Mouse (Mus musculus) heart, postnatal 0 days (tissue): ENCODE data around the gene Zfp704. TPM values are rescaled to one million over a fixed set of nuclear protein-coding genes. Genes with fewer than 3 reads are reported as not detected.

Source experiments
- ATAC-seq: fragments of 200-750 bp; cut with Nextera tagmentation; 2 replicates; pipeline ENCODE4 v1.8.0; 2017; ENCODE audit warnings: low read depth, moderate number of reproducible peaks, moderate library complexity; ENCODE audit not compliant: insufficient read depth
- DNase-seq: peaks from one replicate; pipeline ENCODE4 v3.0.0-alpha.2; 2016; ENCODE audit warnings: low spot score
- H3K27ac ChIP-seq: fragments of 300-500 bp; sonication (generic); 2 replicates; pipeline ENCODE4 v1.5.1; 2014; ENCODE audit warnings: low read depth, mild to moderate bottlenecking
- H3K27me3 ChIP-seq: fragments of 300-500 bp; sonication (generic); 2 replicates; pipeline ENCODE4 v1.6.1; 2014; ENCODE audit warnings: low read length, mixed read lengths; ENCODE audit not compliant: control insufficient read depth, insufficient read depth
- H3K36me3 ChIP-seq: fragments of 300-500 bp; sonication (generic); replicated peaks from 2 replicates; pipeline ENCODE4 v1.6.1; 2014; ENCODE audit warnings: low read length, mixed read lengths; ENCODE audit not compliant: control insufficient read depth, insufficient read depth
- H3K4me1 ChIP-seq: fragments of 300-500 bp; sonication (generic); 2 replicates; pipeline ENCODE4 v1.6.1; 2014; ENCODE audit warnings: antibody characterized with exemption; ENCODE audit not compliant: control insufficient read depth, insufficient read depth
- H3K4me2 ChIP-seq: fragments of 300-500 bp; sonication (generic); 2 replicates; pipeline ENCODE4 v1.6.1; 2014; ENCODE audit warnings: low read depth, mild to moderate bottlenecking, low read length, moderate library complexity
- H3K4me3 ChIP-seq: fragments of 300-500 bp; sonication (generic); 2 replicates; pipeline ENCODE4 v1.5.1; 2014; ENCODE audit warnings: low read depth, low read length
- H3K9ac ChIP-seq: fragments of 300-500 bp; sonication (generic); replicated peaks from 2 replicates; pipeline ENCODE4 v1.6.1; 2014; ENCODE audit warnings: low read depth, low read length, mixed read lengths
- H3K9me3 ChIP-seq: fragments of 300-500 bp; sonication (generic); replicated peaks from 2 replicates; pipeline ENCODE4 v1.6.1; 2016; ENCODE audit warnings: low read length; ENCODE audit not compliant: control insufficient read depth
- CTCF ChIP-seq: IDR thresholded peaks from 2 replicates; pipeline ENCODE4 v1.5.1; 2016; ENCODE audit warnings: antibody characterized with exemption, control low read depth, low read depth
- EP300 ChIP-seq: IDR thresholded peaks from 2 replicates; pipeline ENCODE4 v1.6.1; 2016; ENCODE audit warnings: antibody characterized with exemption, low read depth
- WGBS: fragments of 180-500 bp; shearing (Covaris S2); extraction: QIAGEN DNeasy Blood & Tissue Kit; methylation state at CpG from one replicate; pipeline ENCODE4 v1.1.7; 2014; 5-methylcytosine and 5-hydroxymethylcytosine counted together
- polyA plus RNA-seq: library from polyadenylated mRNA; unstranded; fragments of >200 nt; fragmentation: Nextera tagmentation; extraction: Ambion mirVana; gene quantifications from 2 replicates; pipeline ENCODE4 v1.2.1, GENCODE M21; 2015
- total RNA-seq: library from RNA; depleted of rRNA; stranded (reverse); fragments of >200 nt; gene quantifications from 2 replicates; pipeline ENCODE4 v1.2.3, GENCODE M21; 2014; ENCODE audit warnings: low replicate concordance

Gene Zfp704
- total and polyA plus RNA-seq, 2 experiments from 2014 or later: 3.5 to 15.8 TPM

DNA sequence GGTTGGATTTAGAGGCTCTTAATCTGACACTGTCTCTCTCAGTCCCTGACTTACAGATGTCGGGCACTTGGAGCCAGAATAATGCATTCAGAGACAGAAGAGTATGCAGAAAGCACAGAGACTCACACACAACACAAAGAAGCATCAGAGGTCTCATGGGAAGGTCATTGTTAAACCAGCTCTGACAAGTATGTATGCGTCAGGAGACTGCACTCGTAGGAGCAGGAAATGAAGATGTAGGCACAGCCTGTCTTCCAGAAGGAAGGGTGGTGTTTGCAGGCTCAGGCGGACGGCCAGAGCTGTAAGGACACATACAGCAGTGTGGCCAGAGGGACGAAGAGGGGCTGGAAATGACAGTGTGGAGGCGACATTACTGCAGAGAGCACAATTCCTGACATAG is 72.0 kb downstream of the Zfp704 start:
- TF ChIP-seq CTCF (no peak), EP300 (no peak)
- Histone ChIP-seq H3K36me3 (no peaks in the 10 kb centered on the region), H3K27ac (no peak overlapping the region), H3K27me3 (no peaks in the 10 kb centered on the region), H3K4me2 (no peak overlapping the region), H3K4me3 (no peak overlapping the region), H3K4me1 (no peaks in the 10 kb centered on the region), H3K9ac (no peak overlapping the region), H3K9me3 (no peaks in the 10 kb centered on the region)
- ATAC-seq (no peak), DNase-seq (no peak)
- 57% methylated on average over 7 of the region's 7 CpGs for WGBS

GRCm38 (mm10) chr3:9530097-9530780 is 79.6 kb downstream of the Zfp704 start:
- H3K27me3 ChIP-seq: no peaks in the 10 kb centered on the region
- H3K9ac ChIP-seq: no peak overlapping the region
- H3K9me3 ChIP-seq: no peaks in the 10 kb centered on the region
- 62% methylated on average over 9 of the region's 9 CpGs for WGBS
- DNase-seq (no peak), ATAC-seq (no peak)
- no peak overlapping the region for H3K27ac ChIP-seq
- H3K4me2 ChIP-seq: no peak overlapping the region
- TF ChIP-seq EP300 (no peak), CTCF (no peak)
- no peaks in the 10 kb centered on the region for H3K36me3 ChIP-seq
- H3K4me3 ChIP-seq: no peak overlapping the region
- no peaks in the 10 kb centered on the region for H3K4me1 ChIP-seq

- H3K4me3 ChIP-seq: no peak overlapping the region
- H3K9me3 ChIP-seq: no peaks in the 10 kb centered on the region
- TF ChIP-seq EP300 (no peak), CTCF (no peak)
- ATAC-seq (no peak), DNase-seq (no peak)
- H3K27ac ChIP-seq: no peak overlapping the region
- H3K36me3 ChIP-seq: no peaks in the 10 kb centered on the region
- no peak overlapping the region for H3K4me2 ChIP-seq
- WGBS: 74% methylated on average over 5 of the region's 5 CpGs
- H3K9ac ChIP-seq: no peak overlapping the region
- no peaks in the 10 kb centered on the region for H3K27me3 ChIP-seq
- H3K4me1 ChIP-seq: peaks cover 35% of the 10 kb centered on the region
These were observed 85.5 kb downstream of the Zfp704 start for GRCm38 (mm10) chr3:9524429-9524828.

DNA sequence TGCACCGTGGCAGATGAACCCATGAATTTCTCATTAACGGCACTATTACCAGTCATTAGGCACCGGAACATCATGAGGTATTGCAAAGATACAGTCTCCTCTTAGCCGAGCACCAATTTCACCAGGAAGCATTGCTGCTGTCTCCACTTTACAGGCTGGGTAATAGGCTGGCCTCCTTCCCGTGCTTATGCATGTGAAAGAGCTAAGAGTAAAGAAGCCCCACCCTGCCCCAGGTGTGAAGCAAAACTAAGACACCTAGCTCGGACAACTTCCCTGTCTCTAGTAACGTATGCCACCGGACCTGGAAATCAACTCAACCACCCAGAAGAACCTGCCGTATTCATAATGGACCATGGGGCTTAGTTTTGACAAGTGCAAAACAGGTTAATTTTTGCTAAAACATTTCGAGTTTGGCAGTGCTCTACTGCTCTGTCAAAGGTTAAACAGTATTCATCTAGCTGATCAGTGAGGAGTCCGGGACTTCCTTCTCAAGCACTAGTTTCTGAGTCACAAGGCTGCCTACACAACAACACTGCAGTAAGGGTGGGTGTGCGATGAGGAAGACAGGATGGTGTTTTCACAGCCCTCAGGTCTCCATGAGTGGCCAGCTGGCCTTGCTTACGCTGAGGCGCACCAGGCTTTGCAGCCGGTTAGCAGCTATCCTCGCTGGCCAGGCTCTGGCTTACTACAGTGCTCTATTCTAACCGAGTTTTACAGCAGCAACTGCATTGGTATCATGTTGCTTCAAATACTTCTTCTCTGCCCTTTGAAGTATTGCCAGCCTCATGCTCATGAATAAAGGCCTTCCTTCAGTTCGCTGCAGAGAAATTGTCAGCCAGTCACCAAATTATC is 86.6 kb downstream of the Zfp704 start:
- TF ChIP-seq CTCF: no peak
- no peak for TF ChIP-seq EP300
- no peak for ATAC-seq
- H3K9ac ChIP-seq: no peak overlapping the region

GRCm38 (mm10) chr3:9522009-9522408 is 87.9 kb downstream of the Zfp704 start:
- Histone ChIP-seq H3K27me3 (no peaks in the 10 kb centered on the region), H3K27ac (no peak overlapping the region), H3K4me3 (no peak overlapping the region), H3K4me2 (no peak overlapping the region), H3K9me3 (no peaks in the 10 kb centered on the region), H3K4me1 (peaks cover 44% of the 10 kb centered on the region), H3K36me3 (no peaks in the 10 kb centered on the region), H3K9ac (no peak overlapping the region)
- 66% methylated on average over 6 of the region's 6 CpGs for WGBS
- no peak for DNase-seq
- no peak for TF ChIP-seq EP300
- TF ChIP-seq CTCF: no peak
- ATAC-seq: no peak

More for the DNA sequence above, 86.6 kb downstream of the Zfp704 start:
- DNase-seq: no peak
- Histone ChIP-seq H3K4me3 (no peak overlapping the region), H3K36me3 (no peaks in the 10 kb centered on the region), H3K27ac (peak overlapping the region; percentile 22; the same call in 1 of the 2 replicates), H3K4me2 (no peak overlapping the region), H3K9me3 (no peaks in the 10 kb centered on the region), H3K27me3 (no peaks in the 10 kb centered on the region), H3K4me1 (peaks cover 42% of the 10 kb centered on the region)
- 63% methylated on average over 18 of the region's 18 CpGs for WGBS
